Mouse (Mus musculus): ENCODE measurements around the gene Gm10428.

DNA sequence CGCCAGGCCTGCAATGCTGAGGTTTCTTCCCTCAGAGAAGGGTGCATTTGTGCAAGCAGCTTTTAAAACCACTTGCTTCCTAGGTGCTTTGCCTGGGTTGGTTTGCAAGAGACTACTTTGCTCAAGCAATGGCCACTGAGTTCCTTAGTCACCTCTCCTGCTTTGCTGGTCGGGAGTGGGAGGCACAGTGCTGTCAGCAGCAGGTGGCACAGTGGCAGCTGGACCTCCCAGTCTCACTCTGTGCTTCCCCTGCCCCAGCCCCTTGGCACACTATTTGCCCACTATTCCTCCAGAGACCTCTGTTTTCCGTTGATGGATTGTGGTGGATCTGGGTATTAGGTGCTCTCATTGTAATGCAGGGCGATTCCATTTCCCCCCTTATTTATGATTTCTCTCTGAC is 4.8 kb upstream of the Gm10428 start:
- no peak for TF ChIP-seq CTCF (IDR thresholded peaks at IDR 0.05; ENCODE audit: insufficient read depth, low read length)
- TF ChIP-seq POLR2A (IDR thresholded peaks at IDR 0.05; ENCODE audit: borderline replicate concordance, extremely low read depth, low read depth, low read length) = no peak
